Mouse (Mus musculus) heart, embryonic 11.5 days (tissue): ENCODE data around the gene Loxl4. TPM values are rescaled to one million over a fixed set of nuclear protein-coding genes. Genes with fewer than 3 reads are reported as not detected.

ENCODE experiments used
- polyA plus RNA-seq: library from polyadenylated mRNA; unstranded; fragments of >200 nt; fragmentation: Nextera tagmentation; extraction: Ambion mirVana; gene quantifications from 2 replicates; pipeline ENCODE4 v1.2.1, GENCODE M21; 2014

The Loxl4 gene
- polyA plus RNA-seq, 1 experiment from 2014 or later, result 0.14 TPM

Other genes with a start within 250 kb of the Loxl4 start
- 0.23 and 0.46 TPM in 2 replicates for gene Crtac1, start 181.0 kb downstream of the Loxl4 start, polyA plus RNA-seq
- gene R3hcc1l, start 94.1 kb downstream of the Loxl4 start, polyA plus RNA-seq, result 13.1 and 17.7 TPM in 2 replicates
- 2.3 TPM in 2 replicates for gene Pyroxd2, start 140.0 kb upstream of the Loxl4 start, polyA plus RNA-seq
- gene Hps1, start 167.2 kb upstream of the Loxl4 start, polyA plus RNA-seq, result 8.1 and 8.2 TPM in 2 replicates